Mouse (Mus musculus): ENCODE results near the gene Cep55.

Gene Cep55

DNA sequence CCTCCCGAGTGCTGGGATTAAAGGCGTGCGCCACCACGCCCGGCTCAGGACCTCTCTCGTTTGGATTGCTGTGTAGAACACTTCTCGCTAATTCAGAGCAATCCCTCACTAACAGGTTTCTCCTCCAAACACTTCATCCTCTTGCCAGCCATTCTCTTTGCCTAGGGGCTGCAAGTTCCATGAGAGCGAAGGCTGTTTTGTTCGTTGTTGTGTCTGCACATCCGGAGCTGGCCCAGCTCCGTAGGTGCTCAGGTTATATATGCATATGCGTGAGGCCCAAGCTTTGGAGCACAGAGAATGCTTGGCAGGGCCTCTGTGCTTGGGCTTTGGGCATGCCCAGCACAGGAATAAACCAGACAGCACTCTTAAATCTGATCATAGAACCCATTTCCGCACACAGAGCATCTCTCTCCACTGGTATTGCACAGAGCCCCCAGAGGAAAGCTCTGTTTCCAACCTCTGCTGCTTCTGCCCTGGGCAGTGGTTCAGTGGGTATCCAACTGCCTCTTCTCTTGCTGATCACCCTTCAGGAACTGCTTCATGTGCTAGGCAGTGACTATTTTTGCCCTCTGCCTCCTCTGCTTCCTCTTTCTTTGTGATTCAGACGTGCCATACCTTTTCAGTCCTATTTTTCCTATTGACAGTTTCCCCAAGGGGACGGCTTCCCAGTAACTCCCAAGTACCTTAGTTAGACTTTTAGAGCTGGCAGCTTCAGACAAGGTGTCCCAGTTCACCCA, 54.9 kb downstream of the Cep55 start:
- DNase-seq: no peak

- no peak for DNase-seq
Observed at GRCm38 (mm10) chr19:38111056-38111455, 56.2 kb downstream of the Cep55 start.

- no peak for DNase-seq
Observed at GRCm38 (mm10) chr19:38112575-38112974, 57.8 kb downstream of the Cep55 start.

DNA sequence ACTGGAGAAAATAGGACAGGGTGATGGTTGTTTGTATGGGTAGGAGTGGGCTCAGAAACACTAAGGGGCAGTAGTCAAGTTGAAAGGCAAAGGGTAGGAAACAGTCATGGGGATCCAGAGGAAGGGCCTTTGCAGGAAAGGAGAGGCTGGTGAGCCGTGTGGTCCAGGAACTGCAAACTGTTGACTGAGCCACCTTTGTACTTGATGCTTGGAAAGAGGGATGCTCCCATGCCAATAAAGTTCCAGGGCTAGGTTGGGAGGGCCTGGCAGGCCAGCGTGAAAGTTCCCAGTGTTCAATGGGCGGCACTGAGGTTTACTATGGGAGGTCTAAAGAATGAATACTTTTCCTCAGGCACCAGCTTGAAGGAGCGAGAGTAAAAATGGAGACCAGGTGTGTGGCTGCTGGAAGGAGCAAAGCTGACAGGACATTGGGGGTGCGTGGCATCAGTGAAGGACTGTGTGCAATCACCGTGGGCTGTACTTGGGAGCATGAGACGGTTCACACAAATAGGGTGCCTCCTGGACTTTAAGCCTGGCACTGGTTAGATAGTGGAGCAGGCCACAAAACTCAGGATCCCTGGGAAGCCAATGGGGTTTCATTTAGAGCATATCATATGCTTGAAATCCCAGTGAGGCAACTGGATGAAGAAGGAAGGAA, 60.2 kb downstream of the Cep55 start:
- no peak for DNase-seq

DNA sequence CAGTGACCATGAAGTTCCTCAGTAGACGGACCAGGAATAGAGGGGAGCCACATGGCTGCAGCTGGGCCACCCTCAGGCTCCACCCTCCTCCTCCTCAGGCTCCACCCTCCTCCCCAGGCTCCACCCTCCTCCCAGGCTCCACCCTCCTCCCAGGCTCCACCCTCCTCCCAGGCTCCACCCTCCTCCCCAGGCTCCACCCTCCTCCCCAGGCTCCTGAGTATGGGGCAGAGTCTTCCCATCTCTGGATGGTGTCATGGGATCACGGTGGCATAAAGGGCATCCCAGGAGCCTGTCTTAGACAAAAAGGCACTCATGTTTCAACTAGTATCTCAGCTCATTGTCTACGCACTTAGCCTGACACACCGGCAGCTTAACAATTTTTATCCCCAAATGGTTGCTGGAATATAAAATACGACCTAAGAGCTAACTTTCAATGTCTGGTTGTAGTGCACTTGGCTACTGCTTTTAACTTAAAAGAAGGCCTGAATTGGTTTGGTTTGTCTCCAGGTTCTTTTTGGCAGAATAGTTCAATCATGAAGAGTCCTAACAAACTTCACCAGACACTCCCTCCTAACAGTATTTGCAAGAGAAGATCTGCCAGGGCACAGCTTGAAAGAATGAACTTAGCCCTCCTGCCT, 65.4 kb downstream of the Cep55 start:
- no peak for DNase-seq

DNA sequence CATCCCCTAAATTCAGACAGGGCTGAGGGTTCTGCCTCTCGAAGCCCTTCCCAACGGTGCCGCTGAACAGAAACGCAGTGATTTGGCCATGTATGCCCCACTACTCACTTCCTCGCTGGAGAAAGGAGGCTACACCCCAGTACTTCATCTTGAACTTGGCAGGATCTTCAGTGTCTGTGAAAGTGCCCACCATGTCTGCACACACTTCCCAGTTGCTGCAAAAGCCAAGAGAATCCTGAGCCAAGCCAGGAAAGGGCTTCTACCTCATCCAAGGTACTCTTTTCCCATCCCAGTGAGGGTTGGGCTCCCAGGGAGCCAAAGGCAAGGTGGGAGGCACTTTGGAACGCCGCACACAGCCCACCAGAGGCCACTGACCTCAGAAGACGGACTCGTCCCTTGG, 69.1 kb downstream of the Cep55 start:
- no peak for DNase-seq
